Mouse (Mus musculus) embryonic fibroblast, embryonic 13.5 days (primary cell): ENCODE data around the gene Fermt3.

Experiments
- CTCF ChIP-seq: IDR thresholded peaks from 2 replicates; pipeline ENCODE4 v1.5.1; 2011; ENCODE audit warnings: mild to moderate bottlenecking, control low read depth, low read length, moderate library complexity, borderline replicate concordance; ENCODE audit not compliant: insufficient read depth
- POLR2A ChIP-seq: IDR thresholded peaks from 2 replicates; pipeline ENCODE4 v1.6.1; 2011; ENCODE audit warnings: low read depth, mild to moderate bottlenecking, control low read depth, low read length, moderate library complexity

- TF ChIP-seq CTCF (no peak), POLR2A (no peak)
These were observed 48.7 kb downstream of the Fermt3 start for GRCm38 (mm10) chr19:6970460-6971085.
